Mouse (Mus musculus): ENCODE results near the gene Kdm2b.
A peak's percentile ranks its signal among the peaks of the same experiment; 100 is the strongest.

Gene Kdm2b

DNA sequence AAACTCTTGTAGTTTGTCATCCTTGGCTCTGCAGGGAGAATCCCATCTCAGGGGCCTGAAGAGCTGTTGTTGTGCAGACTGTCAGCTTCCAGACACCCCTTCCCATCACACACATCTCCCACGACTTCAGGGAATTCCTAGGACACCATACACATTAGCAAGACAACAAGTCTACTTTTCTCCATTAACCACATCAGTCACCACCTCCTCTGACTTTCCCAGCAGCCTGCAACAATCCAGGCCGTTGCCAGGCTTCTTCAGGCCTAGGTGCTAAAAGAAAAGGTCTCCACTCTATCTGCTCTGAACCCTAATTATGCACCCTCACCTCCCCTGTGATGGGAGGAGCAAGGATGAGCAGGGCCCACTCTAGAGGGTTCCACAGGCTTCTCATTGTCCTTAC, 99.2 kb downstream of the Kdm2b start:
- no peak for DNase-seq (ENCODE audit: low spot score)

DNA sequence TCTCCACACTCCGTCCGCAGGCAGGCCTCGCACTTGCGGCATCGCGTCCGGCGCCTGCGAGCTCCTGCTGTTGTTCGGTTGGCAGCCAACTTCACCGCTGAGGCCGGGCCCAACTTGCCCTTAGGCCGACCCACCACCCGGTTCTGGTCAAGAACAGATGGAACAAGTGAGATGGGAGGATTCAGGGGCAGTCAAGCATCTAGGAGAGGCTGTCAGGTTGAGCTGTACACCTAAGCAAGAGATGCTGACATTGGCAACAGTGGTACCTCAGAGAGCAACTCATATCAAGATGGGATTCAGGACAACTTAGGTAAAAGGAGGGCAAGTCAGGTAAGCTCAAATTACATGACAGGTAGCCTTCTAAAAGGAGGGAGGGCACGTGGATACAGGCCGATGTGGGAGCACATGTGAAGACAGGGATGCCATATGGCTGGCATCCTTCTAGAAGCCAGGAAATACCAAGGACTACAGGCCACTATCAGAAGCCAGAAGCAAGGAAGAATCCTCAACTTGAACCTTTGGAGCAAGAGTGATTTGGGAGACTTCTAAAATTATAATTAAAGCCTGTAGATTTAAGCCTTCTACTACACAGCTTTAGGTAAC, 100.9 kb downstream of the Kdm2b start:
- no peak for DNase-seq (ENCODE audit: low spot score)

DNA sequence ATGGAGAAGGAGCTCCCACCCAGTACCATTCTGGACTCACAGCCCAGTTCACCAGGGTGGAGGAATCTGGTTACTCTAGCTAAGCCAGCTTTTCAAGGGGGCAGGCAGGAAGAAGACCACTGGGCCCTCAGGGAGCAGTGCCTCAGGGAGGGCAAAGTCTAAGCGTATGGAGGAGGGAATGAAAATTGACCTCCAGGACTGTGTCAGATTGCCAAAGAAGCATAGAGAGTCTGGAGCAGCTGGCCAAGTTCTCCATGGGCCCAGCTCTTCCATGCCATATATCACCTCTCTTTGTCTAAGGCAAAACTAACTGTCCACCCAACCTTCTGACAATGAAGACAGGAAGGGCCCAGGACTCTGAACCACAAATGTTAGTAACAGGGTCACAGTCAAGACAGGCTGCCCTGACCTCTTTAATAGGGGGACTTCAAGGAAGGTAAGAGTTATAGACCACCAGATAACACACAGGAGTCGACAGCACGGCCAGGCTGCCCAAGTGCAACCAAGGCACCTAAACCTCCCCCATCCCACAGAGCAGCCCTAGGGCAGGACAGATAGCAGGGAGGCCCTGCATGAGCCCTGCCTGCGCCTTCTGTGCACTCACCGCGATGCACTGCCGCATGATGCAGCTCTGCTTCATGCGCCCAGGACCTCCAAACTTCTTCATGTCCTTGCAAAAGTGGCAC, 101.6 kb downstream of the Kdm2b start:
- no peak for DNase-seq (ENCODE audit: low spot score)

DNA sequence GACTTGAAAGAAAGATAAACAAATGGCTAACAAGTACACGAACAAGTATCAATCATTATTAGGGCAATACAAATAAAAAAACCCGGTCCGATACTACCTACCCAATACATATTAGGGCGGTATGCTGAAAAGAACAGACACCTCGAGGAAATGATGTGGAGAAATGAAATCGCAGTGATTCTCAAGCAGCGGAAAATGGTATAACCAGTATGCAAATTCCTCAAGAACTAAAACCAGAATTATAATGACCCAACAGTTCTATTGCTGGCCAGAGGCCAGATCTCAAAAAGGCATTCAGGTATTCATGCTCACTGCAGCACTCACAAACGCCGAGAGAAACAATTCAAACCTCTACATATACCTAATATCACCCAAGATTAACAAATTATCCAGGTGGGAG, 102.6 kb downstream of the Kdm2b start:
- DNase-seq (ENCODE audit: low spot score): no peak

DNA sequence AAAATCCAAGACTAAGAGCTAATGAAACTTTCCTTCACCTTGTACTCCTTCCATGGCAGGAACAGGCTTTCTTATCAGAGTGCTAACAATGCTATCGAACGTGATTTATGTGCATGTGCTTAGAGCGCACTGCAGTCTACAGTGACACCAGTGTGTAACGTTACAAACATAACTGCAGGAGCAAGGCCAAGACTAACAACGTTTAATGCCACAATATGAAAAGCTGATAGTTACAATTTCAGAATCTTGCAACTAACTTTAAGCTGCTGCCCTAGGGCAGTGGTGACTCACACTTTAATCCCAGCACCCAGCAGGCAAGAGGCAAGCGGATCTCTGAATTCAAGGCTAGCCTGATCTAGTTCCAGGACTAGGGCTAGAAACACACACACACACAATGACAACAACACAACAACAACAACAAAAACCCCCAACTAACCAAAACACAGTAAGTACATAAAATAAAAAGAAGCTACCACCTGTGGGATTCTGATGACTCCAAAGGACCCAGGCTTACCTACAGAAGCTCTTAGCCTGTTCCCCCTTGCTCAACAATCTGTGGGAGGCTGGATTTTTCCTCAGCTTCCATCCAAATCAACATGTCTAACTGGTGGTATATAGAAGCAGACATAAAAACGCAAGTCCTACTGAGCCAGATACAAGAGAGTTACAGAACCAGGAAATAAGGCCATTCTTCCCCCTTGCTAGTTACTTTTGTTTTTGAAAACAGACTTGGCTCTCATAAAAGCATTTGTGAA, 104.9 kb downstream of the Kdm2b start:
- no peak for DNase-seq (ENCODE audit: low spot score)

DNA sequence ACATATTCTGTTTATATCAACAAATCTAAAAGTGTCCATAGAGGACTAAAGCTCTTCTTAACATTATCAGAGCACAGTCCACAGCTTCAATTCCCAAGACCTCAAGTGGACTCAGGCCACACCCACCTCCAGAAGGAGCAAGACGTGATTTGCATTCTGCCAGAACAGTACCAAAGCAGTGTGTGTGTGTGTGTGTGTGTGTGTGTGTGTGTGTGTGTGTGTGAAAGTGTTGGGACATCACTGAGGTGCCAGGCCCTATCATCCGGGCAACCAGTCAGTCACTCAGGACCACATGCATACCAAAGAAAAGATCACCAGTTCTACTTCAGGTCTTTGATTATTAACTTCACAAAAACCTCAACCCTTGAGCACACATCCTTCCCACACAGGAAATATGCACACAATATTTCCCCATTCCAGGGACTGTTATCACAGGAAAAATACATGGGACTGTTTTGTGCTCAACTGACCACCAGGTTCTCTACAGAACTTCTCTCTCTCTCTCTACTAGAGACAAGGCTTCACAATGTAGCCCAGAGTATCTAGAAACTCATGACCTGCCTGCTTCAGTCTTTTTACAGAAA, 105.9 kb downstream of the Kdm2b start:
- no peak for DNase-seq (ENCODE audit: low spot score)

DNA sequence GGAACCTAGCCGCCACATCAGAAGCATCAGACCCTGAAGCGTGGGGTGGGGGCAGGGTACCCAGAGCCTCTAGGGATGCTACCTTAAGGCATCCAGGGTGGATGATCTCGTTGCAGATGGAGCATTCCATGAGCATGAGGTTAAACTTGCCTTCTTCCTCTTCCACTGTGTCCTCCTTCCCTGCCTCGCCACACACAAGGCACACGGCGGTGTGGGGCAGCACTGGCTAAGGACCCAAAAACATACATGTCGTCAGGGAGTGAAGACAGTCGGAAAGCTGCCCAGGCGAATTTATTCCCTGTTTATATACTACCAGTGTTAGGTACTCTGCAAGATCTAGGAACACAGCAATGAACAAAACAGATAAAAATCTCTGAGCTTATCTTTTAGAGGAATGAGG, 106.4 kb downstream of the Kdm2b start:
- DNase-seq (ENCODE audit: low spot score): no peak

DNA sequence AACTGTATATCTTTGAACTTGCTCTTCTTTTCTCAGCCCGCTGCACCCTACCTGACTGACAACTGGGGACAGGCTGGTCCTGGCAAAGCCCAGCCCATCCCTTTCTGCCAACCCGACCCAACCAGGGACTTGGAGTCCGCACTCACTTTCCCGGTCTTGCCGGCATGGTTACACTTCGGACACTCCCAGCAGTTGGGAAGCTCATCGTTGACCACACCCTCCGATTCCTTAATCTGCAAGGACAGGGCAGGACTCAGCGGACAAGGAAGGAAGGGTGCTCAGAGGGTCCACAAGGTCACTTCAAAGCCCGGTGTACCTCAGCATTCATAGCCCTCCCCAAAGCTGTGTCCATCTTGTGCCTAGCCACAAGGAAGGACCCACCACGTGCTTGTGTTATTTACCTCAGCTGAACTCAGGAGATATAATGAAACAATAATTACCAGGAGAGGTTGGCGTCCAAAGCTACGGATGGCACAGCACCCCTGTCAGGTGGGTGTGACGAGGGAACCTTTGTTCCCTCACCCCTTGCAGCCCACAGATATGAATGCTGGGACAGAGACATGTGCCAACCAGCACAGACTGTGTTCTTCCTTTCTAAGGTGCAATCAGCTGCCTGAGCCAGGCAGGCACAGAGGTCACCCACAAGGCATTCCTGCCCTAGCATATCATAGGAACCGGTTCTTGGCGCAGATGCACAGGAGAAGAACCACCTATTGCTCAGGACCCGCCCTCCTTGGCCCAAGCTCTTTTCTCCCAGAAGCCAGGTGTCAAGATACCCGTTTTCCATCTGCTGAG, 107.2 kb downstream of the Kdm2b start:
- no peak for DNase-seq (ENCODE audit: low spot score)

DNA sequence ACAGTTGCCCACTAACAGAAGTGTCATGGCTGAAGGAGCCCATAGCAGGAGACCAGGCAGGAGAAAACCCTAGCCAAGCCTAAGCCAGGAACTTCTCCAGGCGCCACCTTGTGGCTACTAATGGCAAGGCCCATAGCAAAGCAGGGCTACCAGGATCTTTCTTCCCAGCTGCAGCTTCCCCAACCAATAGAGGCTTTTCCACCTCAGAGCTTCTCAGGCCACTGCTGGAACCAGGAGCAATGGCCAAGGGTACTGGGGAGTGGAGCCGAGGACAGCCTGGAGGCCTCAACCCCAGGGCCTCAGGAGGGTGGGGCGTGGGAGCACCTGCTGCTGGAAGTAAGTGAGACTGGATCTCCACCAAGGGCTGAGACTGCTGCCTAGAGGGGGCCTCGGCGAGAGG, 108.3 kb downstream of the Kdm2b start:
- DNase-seq (ENCODE audit: low spot score): peak; percentile 61

DNA sequence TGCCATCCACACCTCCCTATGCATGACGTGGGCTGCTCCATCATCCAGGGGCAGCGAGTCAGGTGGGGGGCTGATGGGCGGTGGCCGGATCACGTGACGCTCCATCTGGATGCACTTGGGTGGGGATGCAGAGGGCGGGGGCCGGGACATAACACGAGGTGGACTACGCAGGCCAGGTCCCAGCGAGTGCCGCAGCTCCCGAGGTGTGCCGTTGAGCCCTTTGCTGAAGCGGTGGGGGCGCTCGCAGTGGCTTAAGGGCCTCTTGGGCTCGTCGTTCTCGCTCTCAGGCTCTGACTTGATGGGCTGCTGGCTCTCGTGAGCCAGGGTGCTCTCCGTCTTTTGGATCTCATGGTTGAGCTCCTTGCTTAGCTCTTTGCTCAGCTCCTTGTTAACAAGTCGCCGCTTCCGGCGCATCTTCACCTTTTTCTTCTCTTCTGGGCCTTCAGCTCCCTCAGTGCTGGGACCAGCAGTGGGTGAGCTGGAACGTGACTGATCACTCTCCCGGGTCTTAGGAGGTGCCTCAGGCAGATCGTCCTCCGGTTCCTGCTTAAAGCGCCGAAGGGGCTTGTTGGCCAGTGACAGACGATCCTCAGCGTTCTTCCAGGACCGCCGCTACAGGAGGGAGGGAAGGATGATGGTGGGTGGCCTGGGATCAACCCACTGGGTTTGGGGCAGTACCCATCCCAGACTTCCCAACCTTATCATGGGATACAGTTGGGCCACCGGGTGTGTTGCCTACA, 109.2 kb downstream of the Kdm2b start:
- DNase-seq (ENCODE audit: low spot score): no peak

DNA sequence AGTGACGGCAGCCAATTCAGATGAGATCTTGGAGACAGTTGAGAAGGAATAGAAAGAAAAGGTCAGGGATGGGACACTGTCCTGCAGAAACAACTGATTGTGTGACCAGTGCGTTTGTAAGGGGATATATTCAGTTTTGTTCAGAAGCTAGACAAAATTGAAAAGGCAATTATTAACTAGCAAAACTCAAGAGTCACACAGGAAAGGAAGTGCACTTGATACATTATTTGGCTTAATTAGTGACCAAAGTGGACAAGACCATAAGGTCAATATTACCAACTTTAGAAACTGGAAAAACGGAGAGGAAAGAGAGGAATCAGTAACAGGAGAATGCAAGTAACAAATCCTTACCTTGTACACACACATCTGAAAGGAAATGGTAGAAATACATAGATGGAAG, 113.0 kb downstream of the Kdm2b start:
- no peak for DNase-seq (ENCODE audit: low spot score)

DNA sequence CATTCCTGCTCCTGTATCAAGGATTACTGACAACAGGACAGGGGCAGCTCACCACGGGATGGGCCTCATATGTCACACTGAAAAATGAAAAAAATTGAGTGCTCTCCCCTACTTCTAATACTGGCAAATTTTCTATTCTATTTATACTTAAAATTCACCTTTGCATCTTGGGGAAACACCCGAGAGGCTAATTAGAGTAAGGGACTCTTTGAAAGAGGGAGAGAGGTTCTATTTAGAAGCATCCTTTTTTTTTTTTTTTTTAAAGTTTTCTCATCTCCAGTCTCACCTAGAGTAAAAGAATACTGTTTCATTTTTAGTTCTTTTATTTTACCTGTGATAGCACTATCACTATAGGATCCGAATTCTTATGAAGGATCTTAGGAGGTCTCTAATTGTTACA, 115.3 kb downstream of the Kdm2b start:
- DNase-seq (ENCODE audit: low spot score): no peak

DNA sequence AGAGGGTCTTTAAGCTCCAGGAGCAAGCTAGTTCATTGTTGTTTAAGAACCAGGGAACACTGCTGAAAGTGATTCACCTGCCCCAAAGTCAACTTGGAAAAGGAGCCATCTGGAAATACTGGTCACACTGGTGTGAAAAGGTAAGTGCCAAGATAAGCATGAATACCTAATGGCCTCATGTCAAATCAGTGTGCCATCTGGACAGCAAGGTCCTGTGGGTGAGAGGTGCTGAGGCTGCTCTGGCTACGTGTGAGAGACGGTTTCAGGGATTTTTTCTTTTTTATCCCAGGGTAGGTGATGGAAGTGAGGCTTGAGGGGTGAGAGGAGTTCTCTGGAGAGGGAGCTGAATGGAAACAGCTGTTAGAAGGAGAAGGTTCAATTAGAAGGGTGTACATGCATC, 116.0 kb downstream of the Kdm2b start:
- DNase-seq (ENCODE audit: low spot score): no peak

DNA sequence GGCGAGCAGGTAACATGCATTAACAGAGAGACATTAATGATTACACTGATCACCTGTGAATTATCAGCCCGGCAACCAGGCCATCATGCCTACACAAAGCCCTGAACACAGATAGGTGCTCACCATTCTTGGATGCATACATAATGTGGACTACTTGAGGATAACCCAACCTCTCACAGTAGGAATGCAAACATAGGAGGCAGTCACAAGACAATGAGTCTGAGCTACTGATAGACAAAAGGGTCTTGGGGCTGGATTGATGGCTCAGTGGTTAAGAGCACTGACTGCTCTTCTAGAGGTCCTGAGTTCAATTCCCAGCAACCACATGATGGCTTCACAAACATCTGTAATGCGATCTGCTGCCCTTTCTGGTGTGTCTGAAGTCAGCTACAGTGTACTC, 117.0 kb downstream of the Kdm2b start:
- no peak for DNase-seq (ENCODE audit: low spot score)

DNA sequence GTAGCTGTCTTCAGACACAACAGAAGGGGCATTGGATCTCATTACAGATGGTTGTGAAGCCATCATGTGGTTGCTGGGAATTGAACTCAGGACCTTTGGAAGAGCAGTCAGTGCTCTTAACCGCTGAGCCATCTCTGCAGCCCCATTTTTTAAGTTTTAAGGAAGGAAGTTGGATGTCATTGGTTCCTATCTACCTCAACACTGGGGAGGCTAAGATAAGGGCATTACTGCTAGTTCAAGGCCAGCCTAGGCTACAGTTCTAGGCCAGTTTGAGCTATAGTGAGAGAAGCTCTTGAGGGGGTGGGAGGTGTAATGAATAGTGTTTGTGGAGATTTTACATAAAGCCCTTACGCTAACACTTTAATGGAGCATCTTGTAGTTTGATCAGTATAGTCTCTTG, 126.6 kb downstream of the Kdm2b start:
- DNase-seq (ENCODE audit: low spot score): no peak

DNA sequence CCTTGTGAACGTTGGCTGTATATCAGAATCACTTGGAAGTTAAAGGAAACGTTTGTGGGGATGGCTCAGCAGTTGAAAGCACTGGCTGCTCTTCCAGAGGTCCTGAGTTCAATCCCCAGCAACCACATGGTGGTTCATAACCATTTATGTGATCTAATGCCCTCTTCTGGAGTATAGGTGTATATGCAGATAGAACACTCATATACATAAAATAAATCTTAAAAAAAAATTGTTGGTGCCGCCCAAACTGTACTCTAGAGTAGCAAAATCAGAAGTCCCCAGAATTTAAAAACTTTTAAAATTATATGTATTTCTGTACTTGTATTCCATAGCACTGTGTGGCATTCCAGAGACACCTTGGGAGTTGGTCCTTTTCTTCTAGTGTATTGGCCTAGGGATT, 133.8 kb downstream of the Kdm2b start:
- DNase-seq (ENCODE audit: low spot score): no peak

DNA sequence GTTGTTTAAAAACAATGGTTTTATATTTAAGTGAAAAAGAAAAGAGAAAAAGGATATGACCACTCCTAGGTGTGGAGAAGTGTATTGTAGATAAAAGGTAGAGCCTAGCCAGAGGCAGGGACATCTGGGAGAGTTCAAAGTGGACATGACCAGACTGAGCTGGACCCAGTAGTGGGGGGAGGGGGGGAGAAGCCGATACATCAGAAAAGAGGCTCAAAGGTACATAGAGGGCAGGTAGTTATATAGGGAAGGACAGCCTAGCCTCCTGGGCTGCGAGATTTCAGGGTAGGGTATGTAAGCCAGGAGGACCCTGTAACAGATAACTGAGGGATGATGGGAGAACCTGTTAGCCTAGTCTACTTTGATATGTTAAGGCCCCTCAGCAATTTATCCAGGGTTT, 137.0 kb downstream of the Kdm2b start:
- DNase-seq (ENCODE audit: low spot score): no peak

DNA sequence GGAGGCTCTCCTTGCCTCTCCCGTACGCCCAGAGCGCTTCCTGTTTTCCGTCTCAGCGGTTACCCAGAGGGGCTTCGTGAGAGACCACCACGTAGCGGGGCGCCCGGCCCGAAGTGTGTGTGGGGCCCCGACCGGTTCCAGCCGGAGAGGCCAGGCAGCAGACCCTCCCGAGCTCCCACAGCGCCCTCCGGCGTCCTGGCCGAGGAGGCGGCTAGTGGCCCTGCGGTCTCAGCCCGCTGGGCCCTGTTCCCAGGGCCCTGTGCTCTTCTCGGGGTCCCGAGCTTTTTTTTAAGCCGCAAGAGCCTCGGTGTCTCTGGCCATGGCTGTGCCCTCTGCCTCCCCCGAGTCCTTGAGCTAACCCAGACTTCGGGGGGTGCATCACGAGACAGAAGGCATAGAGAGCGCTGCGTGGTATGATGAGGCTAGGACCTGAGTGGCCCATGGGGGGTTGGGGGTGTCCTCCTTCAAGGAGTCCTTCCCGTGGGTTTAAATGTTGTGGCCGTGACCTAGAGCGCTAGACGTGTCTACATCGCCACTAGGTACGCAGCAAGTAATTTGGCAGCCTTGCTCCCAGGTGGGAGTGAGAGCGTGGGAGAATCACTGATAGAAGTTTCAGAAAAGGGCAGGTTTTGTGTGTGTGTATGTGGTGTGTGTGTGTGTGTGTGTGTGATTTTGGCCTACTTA, 139.2 kb downstream of the Kdm2b start:
- DNase-seq (ENCODE audit: low spot score): peak; percentile 11

DNA sequence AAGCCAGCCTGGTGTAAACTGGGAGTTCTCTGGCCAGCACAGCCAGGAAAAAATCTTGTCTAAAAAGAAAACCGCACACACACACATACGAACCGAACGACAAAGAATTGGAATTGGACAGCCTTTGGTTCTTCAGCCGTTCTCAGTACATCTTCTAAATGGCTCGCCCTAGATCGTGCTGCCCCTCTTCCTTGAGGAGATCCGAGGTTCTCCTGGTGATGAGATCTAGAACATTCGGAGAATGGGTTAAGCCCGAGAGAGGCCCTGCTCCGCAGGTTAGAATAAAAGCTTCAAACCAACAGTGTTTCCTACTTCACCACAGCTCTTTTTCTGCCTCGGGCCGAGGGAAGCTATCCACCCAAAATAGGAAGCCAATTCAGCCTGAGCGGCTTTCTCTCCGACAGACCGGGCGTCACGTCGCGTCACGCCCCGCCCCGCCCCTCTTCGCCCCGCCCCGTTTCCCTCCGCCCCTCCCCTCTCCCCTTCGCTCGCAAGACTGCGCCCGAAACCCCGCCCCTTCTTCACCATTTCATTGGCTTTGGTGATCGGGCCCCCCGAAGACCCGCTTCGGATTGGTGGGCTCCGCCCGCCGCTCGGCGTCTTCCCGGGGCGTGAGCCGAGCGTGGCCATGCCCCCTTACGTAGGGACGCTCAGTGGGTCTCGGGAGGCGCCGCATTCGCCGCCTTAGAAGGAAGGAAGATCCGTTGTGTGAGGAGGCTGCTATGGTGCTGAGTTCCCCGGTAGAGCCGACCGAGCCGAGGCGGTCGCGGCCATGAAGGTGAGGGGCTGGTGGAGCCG, 139.9 kb downstream of the Kdm2b start, which contains the start of gene Rnf34:
TSS of gene Rnf34 (plus strand) at position 528 of the 798 bp plus-strand sequence.
- DNase-seq (ENCODE audit: low spot score): peak; percentile 94

DNA sequence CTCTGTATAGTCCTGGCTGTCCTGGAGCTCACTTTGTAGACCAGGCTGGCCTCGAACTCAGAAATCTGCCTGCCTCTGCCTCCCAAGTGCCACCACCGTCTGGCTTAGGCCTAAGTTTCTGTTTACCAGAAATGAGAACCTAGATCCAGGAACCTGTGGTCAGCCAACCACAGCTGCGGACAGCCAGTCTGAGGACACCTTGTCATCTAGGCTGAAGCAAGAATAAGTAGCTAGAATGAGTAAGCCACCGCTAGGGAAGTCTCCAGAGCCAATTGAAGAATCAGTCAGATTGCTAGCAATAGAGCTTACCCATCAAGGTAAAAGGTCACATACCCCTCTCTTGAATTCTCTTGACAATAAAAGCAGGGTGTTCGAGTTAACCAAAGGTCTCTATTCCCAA, 145.8 kb downstream of the Kdm2b start:
- DNase-seq (ENCODE audit: low spot score): no peak

Data from ovary, postnatal 14 days (tissue).